Mouse (Mus musculus) thymus, adult 2 months (tissue): Measurements from ENCODE around the gene Rps5. TPM values are rescaled to one million over a fixed set of nuclear protein-coding genes. Genes with fewer than 3 reads are reported as not detected.
"Not testable (repeated sequence)": the region's sequence is repeated elsewhere in the genome, so short reads cannot be mapped to it uniquely, and the experiment has no call there.

ENCODE experiments used
- DNase-seq: peaks from one replicate; pipeline ENCODE4 v3.0.0; 2021
- H3K27ac ChIP-seq: fragments of 200-500 bp; 2 replicates; pipeline ENCODE4 v1.5.1; 2012; ENCODE audit warnings: low read length, control low read depth; ENCODE audit not compliant: control insufficient read depth, insufficient read depth
- H3K27me3 ChIP-seq: fragments of 200-500 bp; 2 replicates; pipeline ENCODE4 v1.6.1; 2012; ENCODE audit warnings: mild to moderate bottlenecking, low read length, moderate library complexity, mixed read lengths; ENCODE audit not compliant: control insufficient read depth, insufficient read depth
- H3K36me3 ChIP-seq: fragments of 200-500 bp; 2 replicates; pipeline ENCODE4 v1.6.1; 2012; ENCODE audit warnings: mild to moderate bottlenecking, low read length, moderate library complexity; ENCODE audit not compliant: control insufficient read depth, insufficient read depth
- H3K4me1 ChIP-seq: fragments of 200-500 bp; replicated peaks from 2 replicates; pipeline ENCODE4 v1.6.1; 2012; ENCODE audit warnings: low read length; ENCODE audit not compliant: control insufficient read depth, insufficient read depth
- H3K4me3 ChIP-seq: fragments of 200-500 bp; 2 replicates; pipeline ENCODE4 v1.5.1; 2012; ENCODE audit warnings: mild to moderate bottlenecking, low read length, control low read depth, moderate library complexity; ENCODE audit not compliant: control insufficient read depth, insufficient read depth
- CTCF ChIP-seq: fragments of 200-500 bp; IDR thresholded peaks from 2 replicates; pipeline ENCODE4 v1.5.1; 2012; ENCODE audit warnings: mild to moderate bottlenecking, control low read depth, low read length, moderate library complexity, borderline replicate concordance; ENCODE audit not compliant: control insufficient read depth, poor library complexity, insufficient read depth; ENCODE audit errors: extremely low read depth
- POLR2A ChIP-seq: fragments of 200-500 bp; IDR thresholded peaks from 2 replicates; pipeline ENCODE4 v1.6.1; 2012; ENCODE audit warnings: mild to moderate bottlenecking, low read length, control low read depth, moderate library complexity; ENCODE audit not compliant: control insufficient read depth, poor library complexity, insufficient read depth; ENCODE audit errors: extremely low read depth
- WGBS: fragments of 180-500 bp; shearing (Covaris S2); methylation state at CpG from one replicate; pipeline ENCODE4 v1.1.7; 2018; 5-methylcytosine and 5-hydroxymethylcytosine counted together
- polyA plus RNA-seq: library from polyadenylated mRNA; depleted of rRNA; stranded (reverse); fragments of >200 nt; gene quantifications from 2 replicates; pipeline ENCODE4 v1.2.3, GENCODE M21; 2012

The Rps5 gene
- polyA plus RNA-seq, 1 experiment = 2,907 TPM

DNA sequence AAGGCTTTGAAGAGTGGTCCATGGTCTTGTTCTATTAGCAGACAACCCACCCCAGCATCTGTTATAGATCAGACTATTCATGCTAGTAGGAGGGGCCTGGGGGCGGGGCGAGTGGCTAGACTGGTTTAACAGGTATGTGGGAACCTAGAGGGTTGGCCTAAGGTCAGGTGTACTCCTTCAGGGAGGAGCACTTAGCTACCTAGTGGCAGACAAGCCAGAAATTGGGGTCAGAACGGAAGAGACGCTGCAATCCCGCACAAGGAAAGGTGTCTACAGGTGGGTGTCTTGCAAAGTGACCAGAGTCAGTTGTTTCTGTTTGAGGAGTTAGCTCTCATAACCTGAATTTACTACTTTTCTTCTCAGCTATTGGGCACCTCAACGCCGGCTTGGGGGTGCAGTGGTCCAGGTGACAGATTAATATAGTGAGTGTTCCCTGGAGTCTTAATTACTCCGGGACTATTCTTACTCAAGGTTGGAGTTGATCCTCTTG, 5.1 kb downstream of the Rps5 start, which contains the start of gene Rnf225:
Gene Rnf225, plus strand, starts transcription at position 226 of the 490 bp plus-strand sequence.
- WGBS = 86% methylated on average over 8 of the region's 8 CpGs
- H3K4me3 ChIP-seq = no peak within 1 kb of the TSS
- TF ChIP-seq POLR2A (no peak), CTCF (no peak)
- no peak within 1 kb of the TSS for H3K27ac ChIP-seq
- peaks cover 4% of the 10 kb centered on the region for H3K4me1 ChIP-seq
- H3K36me3 ChIP-seq = peaks cover 38% of the 10 kb centered on the region
- H3K27me3 ChIP-seq = peaks cover 3% of the 10 kb centered on the region; the same call in 1 of the 2 replicates
- DNase-seq = no peak

DNA sequence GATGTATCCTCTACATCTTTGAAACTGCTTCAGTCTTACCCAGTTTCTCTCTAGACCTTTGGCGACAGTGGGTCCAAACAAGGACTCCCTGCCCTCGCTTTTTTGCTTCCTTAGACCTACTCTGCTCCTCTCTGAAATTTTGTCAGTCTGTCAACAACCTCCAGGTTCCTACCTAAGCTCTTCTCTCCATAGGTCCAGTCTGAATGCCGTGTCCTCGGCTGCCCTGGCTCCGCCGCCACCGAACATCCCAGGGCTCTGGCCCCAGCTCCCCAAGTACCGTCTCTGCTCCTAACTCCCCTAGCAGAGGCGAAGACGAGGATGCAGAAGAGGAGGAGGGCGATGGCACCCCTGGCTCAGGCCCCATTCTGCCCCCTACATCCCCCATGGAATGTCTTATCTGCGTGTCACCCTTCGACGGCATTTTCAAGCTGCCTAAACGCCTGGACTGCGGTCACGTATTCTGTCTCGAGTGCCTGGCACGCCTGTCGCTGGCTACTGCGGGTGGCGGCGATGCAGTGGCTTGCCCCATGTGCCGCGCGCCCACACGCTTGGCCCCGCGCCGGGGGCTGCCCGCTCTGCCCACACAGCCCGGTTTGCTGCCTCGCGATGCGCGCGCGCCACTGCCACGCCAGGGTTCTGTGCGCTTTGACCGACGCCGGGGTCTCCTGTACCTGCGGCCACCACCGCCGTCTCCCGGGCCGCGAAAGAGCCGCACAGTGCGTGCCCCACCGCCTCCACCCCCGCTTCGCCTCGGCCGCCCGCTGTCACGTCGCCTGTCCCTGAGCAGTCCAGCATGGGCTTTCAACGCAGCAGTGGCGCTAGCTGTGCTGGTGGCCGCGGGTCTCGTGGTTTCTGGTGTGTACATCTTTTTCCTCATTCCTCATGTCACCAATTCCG, 5.9 kb downstream of the Rps5 start:
- Histone ChIP-seq H3K4me1 (no peaks in the 10 kb centered on the region), H3K27me3 (peaks cover 3% of the 10 kb centered on the region; the same call in 1 of the 2 replicates), H3K27ac (no peak overlapping the region), H3K4me3 (no peak overlapping the region), H3K36me3 (peaks cover 38% of the 10 kb centered on the region)
- WGBS = 18% methylated on average over 65 of the region's 65 CpGs
- no peak for DNase-seq
- TF ChIP-seq POLR2A = no peak
- no peak for TF ChIP-seq CTCF

DNA sequence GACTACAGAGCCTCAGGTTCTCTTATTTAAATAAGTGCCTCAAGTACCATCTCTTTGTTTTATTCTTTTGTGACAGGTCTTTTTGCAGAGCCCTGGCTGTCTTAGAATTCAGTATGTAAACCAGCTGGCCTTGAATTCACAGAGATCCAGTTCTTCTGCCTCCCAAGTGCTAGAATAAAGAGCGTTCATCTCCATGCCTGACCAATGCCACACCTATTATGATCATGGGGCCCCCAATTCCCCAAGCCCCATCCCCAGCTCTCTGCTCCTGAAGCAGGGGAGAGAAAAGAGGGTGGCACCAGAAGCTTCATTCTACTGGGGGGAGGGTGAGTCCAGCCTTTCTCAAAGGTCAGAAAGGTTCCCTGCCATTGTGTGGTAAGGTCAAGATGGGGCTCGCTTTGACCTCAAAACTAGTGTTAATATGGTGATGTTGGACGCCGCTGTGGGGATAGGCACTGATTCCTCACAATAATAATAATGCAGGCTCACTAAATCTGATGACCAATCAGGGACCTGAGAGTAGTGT, 11.6 kb downstream of the Rps5 start:
- Histone ChIP-seq H3K4me3 (no peak overlapping the region), H3K27me3 (no peaks in the 10 kb centered on the region), H3K4me1 (no peaks in the 10 kb centered on the region), H3K27ac (no peak overlapping the region), H3K36me3 (no peaks in the 10 kb centered on the region)
- WGBS = 94% methylated on average over 4 of the region's 4 CpGs
- no peak for DNase-seq
- no peak for TF ChIP-seq POLR2A
- TF ChIP-seq CTCF = no peak

DNA sequence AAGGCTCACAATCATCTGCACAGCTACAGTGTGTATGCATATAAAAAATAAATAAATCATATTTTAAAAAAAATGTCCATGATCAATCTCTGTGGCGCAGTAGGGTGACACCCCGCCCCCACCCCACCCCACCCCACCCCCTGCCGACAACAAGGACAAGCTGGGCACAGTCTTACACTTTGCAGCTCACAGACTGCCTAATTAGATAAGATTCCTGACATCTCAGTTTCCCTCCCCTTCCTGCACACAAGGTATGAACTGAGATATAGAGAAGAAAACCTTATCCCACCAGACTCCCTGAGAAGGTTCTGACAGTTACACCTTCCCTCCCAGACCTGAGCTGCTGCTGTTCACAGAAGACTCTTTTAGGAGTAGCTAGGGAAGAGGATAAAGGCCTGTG, 12.7 kb downstream of the Rps5 start:
- Histone ChIP-seq H3K4me3 (no peak overlapping the region), H3K4me1 (no peaks in the 10 kb centered on the region), H3K27ac (no peak overlapping the region), H3K36me3 (no peaks in the 10 kb centered on the region), H3K27me3 (no peaks in the 10 kb centered on the region)
- TF ChIP-seq CTCF (no peak), POLR2A (no peak)
- no peak for DNase-seq
- WGBS = 80% methylated on average over 3 of the region's 3 CpGs

DNA sequence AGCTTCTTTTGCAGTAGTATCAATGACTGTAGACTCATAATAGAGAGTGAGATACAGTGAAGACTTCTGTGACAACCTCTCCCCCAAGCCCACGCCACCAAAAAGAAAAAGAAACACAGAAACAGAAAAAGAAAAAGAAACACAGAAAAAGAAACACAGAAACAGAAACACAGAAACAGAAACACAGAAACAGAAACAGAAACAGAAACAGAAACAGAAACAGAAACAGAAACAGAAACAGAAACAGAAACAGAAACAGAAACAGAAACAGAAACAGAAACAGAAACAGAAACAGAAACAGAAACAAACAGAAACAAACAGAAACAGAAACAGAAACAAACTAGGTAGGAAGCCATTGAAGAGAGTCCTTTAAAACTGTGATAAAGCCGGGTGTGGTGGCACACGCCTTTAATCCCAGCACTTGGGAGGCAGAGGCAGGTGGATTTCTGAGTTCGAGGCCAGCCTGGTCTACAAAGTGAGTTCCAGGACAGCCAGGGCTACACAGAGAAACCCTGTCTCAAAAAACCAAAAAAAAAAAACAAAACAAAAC, 15.2 kb downstream of the Rps5 start:
- not testable (repeated sequence) for DNase-seq, H3K4me3 ChIP-seq, H3K27me3 ChIP-seq, H3K36me3 ChIP-seq, H3K4me1 ChIP-seq, H3K27ac ChIP-seq
- 94% methylated on average over 4 of the region's 4 CpGs for whole genome bisulfite sequencing

DNA sequence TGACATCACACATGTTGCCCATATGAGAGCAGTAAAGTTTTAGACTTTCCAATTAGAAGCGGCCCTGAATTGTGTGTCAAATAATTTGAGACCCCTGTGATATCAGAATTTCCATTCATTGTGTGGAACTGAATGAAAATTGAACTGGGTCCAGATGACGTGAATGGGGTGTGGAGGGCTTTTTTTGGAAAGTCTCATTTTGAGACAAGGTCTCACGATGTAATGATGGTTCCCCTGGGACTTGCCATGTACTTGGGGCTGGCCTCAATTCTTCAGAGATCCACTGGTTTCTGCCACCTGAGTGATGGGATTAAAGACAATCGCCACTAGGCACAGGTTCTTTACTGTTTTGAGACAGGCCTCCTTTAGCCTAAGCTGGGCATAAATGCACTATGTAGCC, 18.5 kb downstream of the Rps5 start:
- Histone ChIP-seq H3K4me1 (no peaks in the 10 kb centered on the region), H3K36me3 (no peaks in the 10 kb centered on the region), H3K27me3 (no peaks in the 10 kb centered on the region), H3K27ac (no peak overlapping the region), H3K4me3 (no peak overlapping the region)
- TF ChIP-seq CTCF = no peak
- WGBS = 88% methylated on average over 4 of the region's 4 CpGs
- DNase-seq = no peak

DNA sequence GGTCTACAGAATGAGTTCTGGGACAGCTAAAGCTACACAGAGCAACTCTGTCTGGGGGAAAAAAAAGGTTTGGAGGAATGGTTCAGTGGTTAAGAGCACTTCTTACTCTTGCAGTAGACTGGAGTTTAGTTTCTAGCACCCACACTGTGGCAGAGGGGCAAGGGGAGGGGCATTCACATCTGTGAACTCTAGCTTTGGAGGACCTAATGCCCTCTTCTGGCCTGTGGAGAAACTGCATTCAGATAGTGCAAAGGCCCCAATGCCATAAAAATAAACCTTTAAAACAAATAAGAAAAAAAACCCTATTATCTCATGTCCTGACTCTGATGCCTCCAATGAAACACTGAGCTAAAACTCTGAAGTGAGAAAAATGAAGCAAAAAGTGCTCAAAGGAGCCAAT, 21.4 kb downstream of the Rps5 start:
- no peaks in the 10 kb centered on the region for H3K27me3 ChIP-seq
- TF ChIP-seq POLR2A (no peak), CTCF (no peak)
- no peak overlapping the region for H3K4me3 ChIP-seq
- H3K4me1 ChIP-seq = no peaks in the 10 kb centered on the region
- no peaks in the 10 kb centered on the region for H3K36me3 ChIP-seq
- DNase-seq = peak; percentile 44
- H3K27ac ChIP-seq = no peak overlapping the region
